Comparison of ENCODE assay signal across 12 mouse cellular contexts in the genomic region with DNA sequence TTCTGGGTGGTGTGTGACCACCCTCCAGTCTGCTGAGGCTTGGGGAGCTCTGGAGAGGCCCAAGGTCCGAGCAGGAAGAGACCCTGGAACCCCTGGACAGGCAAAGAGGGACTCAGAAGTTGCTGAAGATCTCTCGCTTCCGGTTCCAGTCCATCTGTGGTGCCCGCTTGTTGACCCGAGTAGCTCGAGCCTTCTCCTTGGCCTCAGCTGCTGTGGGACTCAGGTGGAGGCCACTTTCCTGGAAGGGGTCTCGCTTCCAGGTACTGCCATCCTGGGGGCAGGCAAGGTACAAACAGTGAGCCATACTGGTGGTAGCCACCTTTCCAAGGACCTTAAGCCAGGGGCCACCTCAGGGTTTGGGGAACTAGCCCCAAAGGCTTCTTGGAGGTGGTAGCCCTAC. TPM values are rescaled to one million over a fixed set of nuclear protein-coding genes. Genes with fewer than 3 reads are reported as not detected.
A peak's percentile ranks its signal among the peaks of the same experiment; 100 is the strongest.
DNase-seq lines count a peak whose midpoint lies in the region; ATAC-seq and TF ChIP-seq lines count a peak whose summit lies in the region.
"Had no signal": no experiment of that assay in that cellular context is flagged by ENCODE, and none has a peak within 500 bp of the region (broad histone marks: within the 10 kb centered on the region; RNA-seq: fewer than 3 reads in every experiment).

No protein-coding gene starts in this region.

- peaks cover 2% of the 10 kb centered on the region; the same call in 1 of the 2 replicates for H3K36me3 ChIP-seq in heart, embryonic 11.5 days (ENCODE audit: control insufficient read depth, insufficient read depth, low read length)
- H3K36me3 ChIP-seq in lung, embryonic 14.5 days (ENCODE audit: insufficient read depth): peaks cover 32% of the 10 kb centered on the region; the same call in 1 of the 2 replicates
- no peaks in the 10 kb centered on the region for H3K36me3 ChIP-seq in heart, embryonic 16.5 days (ENCODE audit: control insufficient read depth, insufficient read depth)
- peaks cover 19% of the 10 kb centered on the region for H3K36me3 ChIP-seq in neural tube, embryonic 15.5 days

- H3K27ac ChIP-seq in heart, embryonic 11.5 days (ENCODE audit: low read depth, low read length): peak overlapping the region; percentile 71
- H3K27ac ChIP-seq in lung, embryonic 14.5 days (ENCODE audit: low read depth): peak overlapping the region; percentile 89; the same call in 1 of the 2 replicates
- H3K27ac ChIP-seq in heart, embryonic 16.5 days (ENCODE audit: low read length): peak overlapping the region; percentile 76
- H3K27ac ChIP-seq in neural tube, embryonic 15.5 days (replicated peaks): peak overlapping the region; percentile 41; the same call in 1 of the 2 replicates
- H3K27ac ChIP-seq: left cerebral cortex, adult 2 months had no signal

- 84% methylated on average over 7 of the region's 7 CpGs for WGBS in heart, embryonic 11.5 days (ENCODE audit: insufficient replicate concordance)
- 86% methylated on average over 7 of the region's 7 CpGs for WGBS in lung, embryonic 14.5 days
- 82% methylated on average over 7 of the region's 7 CpGs for WGBS in heart, embryonic 16.5 days
- WGBS in neural tube, embryonic 15.5 days: 90% methylated on average over 7 of the region's 7 CpGs

- H3K4me1 ChIP-seq in heart, embryonic 11.5 days (ENCODE audit: control insufficient read depth, insufficient read depth, low read length): peaks cover 36% of the 10 kb centered on the region
- peaks cover 20% of the 10 kb centered on the region for H3K4me1 ChIP-seq in lung, embryonic 14.5 days (ENCODE audit: insufficient read depth)
- H3K4me1 ChIP-seq in heart, embryonic 16.5 days (ENCODE audit: control insufficient read depth, insufficient read depth, low read length): peaks cover 21% of the 10 kb centered on the region
- peaks cover 7% of the 10 kb centered on the region for H3K4me1 ChIP-seq in neural tube, embryonic 15.5 days

- H3K4me2 ChIP-seq in heart, embryonic 11.5 days: no peak overlapping the region
- no peak overlapping the region for H3K4me2 ChIP-seq in lung, embryonic 14.5 days
- no peak overlapping the region for H3K4me2 ChIP-seq in heart, embryonic 16.5 days (ENCODE audit: low read depth, low read length)
- H3K4me2 ChIP-seq in neural tube, embryonic 15.5 days: no peak overlapping the region

- peak overlapping the region; percentile 22; the same call in 1 of the 2 replicates for H3K9ac ChIP-seq in heart, embryonic 11.5 days (ENCODE audit: low read depth, low read length)
- H3K9ac ChIP-seq in lung, embryonic 14.5 days: no peak overlapping the region
- H3K9ac ChIP-seq in heart, embryonic 16.5 days (ENCODE audit: low read length): no peak overlapping the region
- H3K9ac ChIP-seq in neural tube, embryonic 15.5 days (replicated peaks): no peak overlapping the region

- no peaks in the 10 kb centered on the region for H3K9me3 ChIP-seq in heart, embryonic 11.5 days (replicated peaks; ENCODE audit: control insufficient read depth, low read length)
- no peaks in the 10 kb centered on the region for H3K9me3 ChIP-seq in lung, embryonic 14.5 days (ENCODE audit: low read depth, low read length)
- no peaks in the 10 kb centered on the region for H3K9me3 ChIP-seq in heart, embryonic 16.5 days (replicated peaks; ENCODE audit: control insufficient read depth, low read length)
- no peaks in the 10 kb centered on the region for H3K9me3 ChIP-seq in neural tube, embryonic 15.5 days (replicated peaks)

- TF ChIP-seq CTCF in lung, embryonic 14.5 days (IDR thresholded peaks at IDR 0.05; ENCODE audit: low read depth): no peak

- H3K27me3 ChIP-seq in heart, embryonic 11.5 days (ENCODE audit: control insufficient read depth, insufficient read depth, low read length): peaks cover 45% of the 10 kb centered on the region
- H3K27me3 ChIP-seq in lung, embryonic 14.5 days (ENCODE audit: insufficient read depth, low read length): no peaks in the 10 kb centered on the region
- H3K27me3 ChIP-seq in heart, embryonic 16.5 days (ENCODE audit: control insufficient read depth, insufficient read depth, low read length): 0 out of 2 replicates have a peak, but pooled peaks cover under 1% of the 10 kb centered on the region
- no peaks in the 10 kb centered on the region for H3K27me3 ChIP-seq in neural tube, embryonic 15.5 days (replicated peaks)
- H3K27me3 ChIP-seq: Patski had no signal

- ATAC-seq in heart, embryonic 11.5 days (replicated peaks; ENCODE audit: insufficient number of reproducible peaks, low FRiP score, low TSS enrichment): no peak
- no peak for ATAC-seq in lung, embryonic 14.5 days (ENCODE audit: insufficient read depth)
- ATAC-seq in heart, embryonic 16.5 days (replicated peaks; ENCODE audit: extremely low read depth, insufficient read depth, low FRiP score): no peak
- no peak for ATAC-seq in neural tube, embryonic 15.5 days (ENCODE audit: low FRiP score)
- no peak for ATAC-seq in monocyte, adult 5-6 weeks (replicated peaks; ENCODE audit: insufficient number of reproducible peaks, low FRiP score, low TSS enrichment, poor library complexity, severe bottlenecking)
- ATAC-seq: Patski had no signal

- DNase-seq in heart, postnatal 4 days: no peak
- no peak for DNase-seq in lung, embryonic 14.5 days
- DNase-seq in lung, postnatal 14 days: no peak
- no peak for DNase-seq in left cerebral cortex, postnatal 14 days (ENCODE audit: low spot score in 2 of 2)
- DNase-seq: adrenal gland, postnatal 25 days; cerebellum, adult 11-12 months had no signal

- intact Hi-C loops in left cerebral cortex, postnatal 14 days (cut with DNase I): no loop called here

- H3K4me3 ChIP-seq in heart, embryonic 11.5 days (ENCODE audit: low read depth, low read length): no peak overlapping the region
- H3K4me3 ChIP-seq in lung, embryonic 14.5 days (ENCODE audit: low read depth, low read length): no peak overlapping the region
- H3K4me3 ChIP-seq in heart, embryonic 16.5 days (ENCODE audit: low read length): no peak overlapping the region
- H3K4me3 ChIP-seq in neural tube, embryonic 15.5 days (replicated peaks): no peak overlapping the region
- H3K4me3 ChIP-seq: left cerebral cortex, adult 2 months had no signal

RNA-seq across cellular contexts. Expression of gene Nthl1, which starts 7.6 kb away (rescaled TPM):
- polyA plus RNA-seq in heart, embryonic 11.5 days (2014; fragmentation: Nextera tagmentation; extraction: Ambion mirVana): 9.1 and 9.8 TPM in 2 replicates
- 1 to 10 TPM; 4.0 TPM for total RNA-seq in heart, postnatal 4 days (2021)
- polyA plus RNA-seq in lung, embryonic 14.5 days (2014; fragmentation: Nextera tagmentation; extraction: Ambion mirVana): 15.9 and 18.6 TPM in 2 replicates
- polyA plus RNA-seq in heart, embryonic 16.5 days (2015; fragmentation: Nextera tagmentation; extraction: Ambion mirVana): 11.2 and 12.7 TPM in 2 replicates
- polyA plus RNA-seq in neural tube, embryonic 15.5 days (2015; fragmentation: Nextera tagmentation; extraction: Ambion mirVana): 8.3 and 10.0 TPM in 2 replicates
- total RNA-seq in monocyte, adult 5-6 weeks (2017): 2.5 to 2.6 TPM in 2 of 3 replicates, not detected in the other
- total RNA-seq in left cerebral cortex, postnatal 14 days (2021): 1 to 10 TPM; 4.4 to 5.0 TPM

RNA-seq across cellular contexts. Expression of gene Tsc2, which starts 7.7 kb away (rescaled TPM):
- 46.7 and 50.6 TPM in 2 replicates for polyA plus RNA-seq in heart, embryonic 11.5 days (2014; fragmentation: Nextera tagmentation; extraction: Ambion mirVana)
- total RNA-seq in heart, postnatal 4 days (2021): 10 to 100 TPM; 82.9 to 87.9 TPM
- polyA plus RNA-seq in lung, embryonic 14.5 days (2014; fragmentation: Nextera tagmentation; extraction: Ambion mirVana): 62.2 and 66.5 TPM in 2 replicates
- 48.1 and 53.3 TPM in 2 replicates for polyA plus RNA-seq in heart, embryonic 16.5 days (2015; fragmentation: Nextera tagmentation; extraction: Ambion mirVana)
- 60.6 and 68.8 TPM in 2 replicates for polyA plus RNA-seq in neural tube, embryonic 15.5 days (2015; fragmentation: Nextera tagmentation; extraction: Ambion mirVana)
- total RNA-seq in monocyte, adult 5-6 weeks (2017): 20.2 to 53.0 TPM (median 29.4 TPM) in 3 replicates
- total RNA-seq in left cerebral cortex, postnatal 14 days (2021): 100 to 1,000 TPM; 122 to 130 TPM

RNA-seq across cellular contexts. Expression of gene Slc9a3r2, which starts 10.0 kb away (rescaled TPM):
- 52.7 and 58.0 TPM in 2 replicates for polyA plus RNA-seq in heart, embryonic 11.5 days (2014; fragmentation: Nextera tagmentation; extraction: Ambion mirVana)
- total RNA-seq in heart, postnatal 4 days (2021): 10 to 100 TPM; 61.8 to 75.0 TPM
- polyA plus RNA-seq in lung, embryonic 14.5 days (2014; fragmentation: Nextera tagmentation; extraction: Ambion mirVana): 67.8 and 68.3 TPM in 2 replicates
- 50.8 and 63.9 TPM in 2 replicates for polyA plus RNA-seq in heart, embryonic 16.5 days (2015; fragmentation: Nextera tagmentation; extraction: Ambion mirVana)
- polyA plus RNA-seq in neural tube, embryonic 15.5 days (2015; fragmentation: Nextera tagmentation; extraction: Ambion mirVana): 60.2 and 65.7 TPM in 2 replicates
- total RNA-seq in monocyte, adult 5-6 weeks (2017): 0.48 to 0.78 TPM in 2 of 3 replicates, not detected in the other
- total RNA-seq in left cerebral cortex, postnatal 14 days (2021): 10 to 100 TPM; 52.6 to 53.0 TPM

RNA-seq across cellular contexts. Expression of gene Npw, which starts 18.1 kb away (rescaled TPM):
- not detected in 2 replicates for polyA plus RNA-seq in heart, embryonic 11.5 days (2014; fragmentation: Nextera tagmentation; extraction: Ambion mirVana)
- not detected for total RNA-seq in heart, postnatal 4 days (2021)
- polyA plus RNA-seq in lung, embryonic 14.5 days (2014; fragmentation: Nextera tagmentation; extraction: Ambion mirVana): 0.78 and 1.0 TPM in 2 replicates
- 0.62 TPM in 1 of 2 replicates, not detected in the other for polyA plus RNA-seq in heart, embryonic 16.5 days (2015; fragmentation: Nextera tagmentation; extraction: Ambion mirVana)
- 0.42 and 0.51 TPM in 2 replicates for polyA plus RNA-seq in neural tube, embryonic 15.5 days (2015; fragmentation: Nextera tagmentation; extraction: Ambion mirVana)
- total RNA-seq in monocyte, adult 5-6 weeks (2017): not detected in 3 replicates
- 1 to 10 TPM in 1 of 2 experiments, under 1 TPM in 1; 0.95 to 1.4 TPM for total RNA-seq in left cerebral cortex, postnatal 14 days (2021)
- total RNA-seq: adrenal gland, postnatal 25 days had no signal
- polyA plus RNA-seq: Patski had no signal

RNA-seq across cellular contexts. Expression of gene Zfp598, which starts 29.4 kb away (rescaled TPM):
- polyA plus RNA-seq in heart, embryonic 11.5 days (2014; fragmentation: Nextera tagmentation; extraction: Ambion mirVana): 19.7 and 22.0 TPM in 2 replicates
- 10 to 100 TPM; 26.0 to 26.6 TPM for total RNA-seq in heart, postnatal 4 days (2021)
- polyA plus RNA-seq in lung, embryonic 14.5 days (2014; fragmentation: Nextera tagmentation; extraction: Ambion mirVana): 32.9 and 34.0 TPM in 2 replicates
- polyA plus RNA-seq in heart, embryonic 16.5 days (2015; fragmentation: Nextera tagmentation; extraction: Ambion mirVana): 11.9 and 17.0 TPM in 2 replicates
- 19.2 and 20.5 TPM in 2 replicates for polyA plus RNA-seq in neural tube, embryonic 15.5 days (2015; fragmentation: Nextera tagmentation; extraction: Ambion mirVana)
- total RNA-seq in monocyte, adult 5-6 weeks (2017): 14.6 to 21.7 TPM (median 15.7 TPM) in 3 replicates
- total RNA-seq in left cerebral cortex, postnatal 14 days (2021): 10 to 100 TPM; 37.9 to 39.3 TPM
